Mouse (Mus musculus) frontal cortex, postnatal 25 days (tissue): ENCODE results near the gene Ank3.
A peak's percentile ranks its signal among the peaks of the same experiment; 100 is the strongest.

Experiments
- DNase-seq, 2 experiments: peaks; one replicate each; pipeline ENCODE4 v3.0.0; 2022; ENCODE audit warnings: low spot score in 2 of 2

Gene Ank3

DNA sequence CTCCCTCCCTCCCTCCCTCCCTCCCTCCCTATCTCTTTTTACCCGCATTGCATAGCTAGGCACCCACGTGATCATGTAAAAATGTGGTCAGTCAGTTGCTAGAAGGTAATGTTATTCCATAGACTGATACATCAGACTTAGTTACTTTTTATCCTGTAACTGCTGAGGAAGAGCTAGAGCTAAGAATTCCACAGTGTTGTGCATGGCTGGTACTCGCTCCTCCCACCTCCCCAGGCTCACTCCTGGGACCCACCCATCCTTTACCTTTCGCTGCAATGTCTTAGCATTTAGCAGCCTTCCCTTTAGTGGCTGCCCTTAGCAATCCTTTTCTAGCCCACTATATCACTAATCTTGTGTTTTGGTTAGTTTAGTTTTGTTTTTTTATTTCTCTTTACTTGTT lies 569.4 kb downstream of the Ank3 start:
- DNase-seq: no peak

DNA sequence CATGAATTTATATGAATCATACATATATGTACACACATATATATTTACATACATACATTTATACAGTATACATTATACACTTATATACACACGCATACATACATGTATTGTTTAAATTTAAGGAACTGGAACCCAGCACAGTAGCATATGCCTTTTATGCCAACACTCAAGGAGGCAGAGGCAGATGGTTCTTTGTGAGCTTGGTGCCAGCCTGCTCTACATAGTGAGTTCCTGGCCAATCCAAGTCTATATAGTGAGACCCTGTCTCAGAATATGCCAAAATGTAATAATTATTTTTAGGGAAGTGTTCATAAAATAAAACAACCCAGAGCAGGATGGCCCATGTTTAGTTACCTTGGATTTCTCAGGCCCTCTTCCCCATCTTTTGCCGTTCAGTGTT lies 581.1 kb downstream of the Ank3 start:
- DNase-seq: no peak

DNA sequence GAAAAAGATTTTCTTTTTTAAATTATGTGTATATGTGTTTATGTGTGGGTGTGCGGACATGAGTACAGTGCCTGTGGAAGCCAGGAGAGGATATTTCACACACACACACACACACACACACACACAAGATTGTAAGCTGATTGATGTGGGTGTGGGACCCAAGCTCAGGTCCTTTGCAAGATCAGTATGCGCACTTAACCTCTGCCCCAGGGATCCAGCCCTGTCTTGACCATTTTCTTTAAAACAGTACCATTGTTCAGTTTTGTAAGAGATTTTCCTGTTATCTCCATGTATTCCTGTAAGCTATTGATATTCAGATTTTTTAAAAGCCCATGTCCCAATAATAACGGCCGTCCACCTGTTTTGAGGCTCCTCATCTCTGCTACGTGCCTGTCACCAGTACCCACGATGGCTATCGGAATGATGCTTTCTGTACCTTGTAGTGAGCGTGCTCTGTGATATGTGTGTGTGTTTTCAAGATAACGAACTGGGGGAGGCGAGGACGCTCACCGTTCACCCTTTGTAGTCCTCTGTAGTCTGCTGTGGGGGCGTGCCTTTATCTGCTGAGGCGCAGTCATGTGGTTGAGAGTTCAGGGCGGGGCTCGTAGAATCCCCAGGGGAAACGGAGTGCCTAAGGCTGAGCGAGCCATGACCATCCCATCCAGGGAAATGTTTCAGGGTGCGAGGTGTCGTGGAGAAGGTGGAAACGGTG lies 583.0 kb downstream of the Ank3 start:
- no peak for DNase-seq

DNA sequence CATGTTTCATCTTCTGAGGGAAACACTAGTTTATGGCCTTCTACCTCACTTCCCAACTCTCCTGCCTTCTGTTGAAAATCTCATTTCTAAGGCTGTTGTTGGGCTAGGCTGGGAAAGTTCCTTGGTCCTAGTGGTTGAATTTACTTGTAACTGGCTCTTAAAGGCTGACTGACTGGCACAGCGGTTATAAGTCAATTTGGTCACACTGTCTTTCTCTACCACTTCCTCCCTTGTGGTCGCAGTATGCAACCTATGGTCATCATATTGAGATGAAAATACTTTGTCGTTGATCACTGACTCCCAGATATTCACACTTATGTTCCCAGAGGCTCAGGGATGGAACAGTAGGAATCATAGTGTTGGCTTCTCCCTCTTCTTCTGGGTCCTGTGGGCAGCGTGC lies 584.1 kb downstream of the Ank3 start:
- no peak for DNase-seq

DNA sequence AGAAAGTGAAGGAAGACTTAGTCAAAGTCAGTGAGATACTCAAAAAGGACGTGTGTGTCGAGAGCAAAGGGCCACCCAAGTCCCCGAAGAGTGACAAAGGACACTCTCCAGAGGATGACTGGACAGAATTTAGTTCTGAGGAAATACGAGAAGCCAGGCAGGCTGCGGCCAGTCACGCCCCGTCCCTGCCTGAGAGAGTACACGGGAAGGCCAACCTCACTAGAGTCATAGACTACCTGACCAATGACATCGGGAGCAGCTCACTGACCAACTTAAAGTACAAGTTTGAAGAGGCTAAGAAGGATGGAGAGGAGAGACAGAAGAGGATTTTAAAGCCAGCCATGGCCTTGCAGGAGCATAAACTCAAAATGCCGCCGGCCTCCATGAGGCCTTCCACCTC lies 588.9 kb downstream of the Ank3 start:
- no peak for DNase-seq

DNA sequence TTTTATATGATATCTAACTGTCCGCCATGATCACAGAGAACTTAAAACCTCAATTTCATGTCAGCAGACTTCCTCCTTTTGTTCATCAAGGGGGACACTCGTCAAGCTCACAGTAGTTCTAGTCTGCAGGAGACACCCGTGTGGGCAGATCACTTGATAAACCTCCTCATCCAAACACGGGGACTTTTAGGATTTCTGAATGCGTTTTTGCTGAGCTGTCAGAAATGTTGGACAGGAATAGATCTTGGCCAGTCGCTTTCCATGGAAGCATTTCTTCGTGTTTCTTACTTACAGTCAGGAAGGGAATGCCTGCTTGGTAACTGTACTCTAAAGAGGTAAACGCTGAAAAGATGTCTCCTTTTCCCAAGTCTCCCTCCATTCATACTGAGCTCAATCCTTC lies 598.5 kb downstream of the Ank3 start:
- no peak for DNase-seq

DNA sequence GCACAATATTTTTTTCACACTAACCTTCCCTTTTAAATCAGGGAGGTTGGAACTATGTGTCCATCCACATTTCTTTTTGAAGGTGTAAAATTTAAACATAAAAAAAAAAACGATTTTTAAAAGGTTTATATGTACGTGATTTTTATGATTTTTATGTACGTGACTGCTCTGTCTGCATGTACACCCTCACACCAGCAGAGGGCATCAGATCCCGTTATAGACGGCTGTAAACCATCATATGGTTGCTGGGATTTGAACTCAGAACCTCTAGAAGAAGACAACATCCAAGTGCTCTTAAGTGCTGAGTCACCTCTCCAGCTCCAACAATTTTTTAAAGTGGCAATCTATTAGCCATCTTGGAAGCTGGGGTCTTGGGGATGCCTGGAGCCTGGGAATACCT lies 605.5 kb downstream of the Ank3 start:
- DNase-seq: no peak

DNA sequence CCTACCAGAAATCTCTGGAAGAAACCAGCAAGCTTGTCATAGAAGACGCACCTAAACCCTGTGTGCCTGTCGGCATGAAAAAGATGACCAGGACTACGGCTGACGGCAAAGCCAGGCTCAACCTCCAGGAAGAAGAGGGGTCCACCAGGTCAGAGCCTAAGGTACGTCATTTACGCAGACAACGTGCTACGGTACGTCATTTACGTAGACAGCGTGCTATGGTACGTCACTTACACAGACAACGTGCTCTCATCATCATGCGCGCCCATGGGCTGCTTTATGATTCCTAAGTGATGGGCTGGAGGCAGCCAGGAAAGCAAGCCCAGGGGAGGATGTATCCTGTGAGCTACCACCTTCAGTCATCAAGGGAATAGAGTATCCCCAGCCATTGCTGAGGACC lies 606.3 kb downstream of the Ank3 start:
- DNase-seq: no peak

DNA sequence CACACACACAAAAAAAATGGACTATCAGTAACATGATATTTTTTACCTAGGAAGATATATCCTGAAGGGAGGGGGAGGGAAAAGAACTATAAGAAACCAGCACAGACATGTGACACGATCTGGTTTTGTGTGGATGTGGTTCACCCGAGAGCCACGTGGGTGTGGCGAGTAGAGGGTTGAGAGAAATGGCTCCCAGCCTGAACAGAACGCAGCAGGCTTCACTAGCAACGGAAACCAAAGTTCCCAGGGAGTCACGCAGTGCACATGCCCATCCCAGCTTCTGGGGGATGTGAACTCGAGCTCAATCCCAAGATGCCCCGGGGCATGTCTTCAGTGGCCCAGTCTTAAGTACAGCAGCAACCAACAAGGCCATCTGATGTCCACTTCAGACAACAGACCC lies 607.8 kb downstream of the Ank3 start:
- DNase-seq: no peak

DNA sequence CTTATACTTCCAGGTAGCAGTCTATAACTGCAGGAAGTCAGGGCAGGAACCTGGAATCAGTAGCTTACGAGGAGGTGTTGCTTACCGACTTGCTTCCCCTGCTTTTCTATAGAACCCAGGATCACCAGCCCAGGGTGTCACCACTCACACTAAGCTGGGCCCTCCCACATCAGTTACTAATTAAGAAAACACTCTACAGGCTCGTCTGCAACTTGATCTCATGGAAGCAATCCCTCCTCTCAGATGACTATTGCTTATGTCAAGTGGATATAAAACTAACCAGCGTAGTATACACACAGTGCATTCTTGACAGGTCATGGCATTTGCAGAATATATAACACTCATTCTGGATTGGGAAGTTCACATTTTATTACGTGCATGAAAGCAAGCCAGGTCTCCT lies 613.2 kb downstream of the Ank3 start:
- DNase-seq: no peak

DNA sequence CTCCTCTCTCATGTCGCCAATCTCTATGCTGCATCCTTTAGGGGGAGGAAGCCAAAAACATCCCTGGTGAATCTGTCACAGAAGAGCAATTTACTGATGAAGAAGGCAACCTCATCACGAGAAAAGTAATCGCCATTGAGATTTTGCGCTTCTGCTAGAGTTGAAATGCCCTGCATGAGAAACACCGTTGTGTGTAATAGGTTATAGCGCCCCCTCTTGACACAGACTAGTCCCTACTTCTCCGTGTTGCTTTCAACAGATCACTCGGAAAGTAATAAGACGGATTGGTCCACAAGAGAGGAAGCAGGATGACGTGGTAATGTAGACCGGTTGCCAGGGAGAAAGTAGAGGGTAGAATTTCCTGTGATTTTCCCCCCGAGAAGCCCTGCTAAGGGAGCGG lies 615.4 kb downstream of the Ank3 start:
- DNase-seq: no peak

DNA sequence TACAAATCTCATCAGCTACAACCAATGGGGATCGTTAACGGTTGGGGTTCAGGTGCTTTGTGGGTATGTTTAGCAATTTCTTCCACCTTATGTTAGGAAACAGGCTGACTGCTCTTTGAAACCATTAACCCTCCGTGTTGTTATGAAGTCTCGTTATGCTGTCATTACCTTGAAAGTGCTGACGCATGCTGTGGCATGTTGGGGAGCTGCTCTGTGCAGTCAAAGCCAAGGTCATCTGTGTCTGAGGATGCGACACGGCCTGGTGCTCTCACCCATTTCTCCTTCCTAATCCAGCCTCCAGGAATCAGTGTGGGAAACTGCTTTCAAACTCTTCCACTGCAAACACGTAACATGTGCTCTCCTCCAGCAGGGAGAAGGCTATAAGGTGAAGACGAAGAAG lies 616.6 kb downstream of the Ank3 start:
- no peak for DNase-seq

DNA sequence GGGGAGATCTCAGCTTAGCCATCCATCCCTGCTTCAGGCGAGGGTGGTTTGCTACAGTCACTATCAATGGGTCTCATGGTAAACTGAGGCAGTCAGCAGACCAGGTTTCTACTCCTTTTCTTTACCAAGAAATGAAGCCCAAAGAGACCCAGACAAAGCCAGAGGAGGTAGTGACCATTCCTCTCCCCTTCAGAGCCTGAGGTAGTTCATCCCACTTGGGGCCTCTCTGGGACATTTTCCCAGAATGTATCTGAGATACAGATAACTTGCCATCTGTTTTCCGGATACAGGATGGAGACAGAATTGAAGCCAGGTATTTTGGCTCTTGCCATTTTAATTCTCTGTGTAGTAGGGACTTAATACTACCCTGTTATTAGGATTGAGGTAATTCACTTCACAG lies 620.1 kb downstream of the Ank3 start:
- DNase-seq: no peak

DNA sequence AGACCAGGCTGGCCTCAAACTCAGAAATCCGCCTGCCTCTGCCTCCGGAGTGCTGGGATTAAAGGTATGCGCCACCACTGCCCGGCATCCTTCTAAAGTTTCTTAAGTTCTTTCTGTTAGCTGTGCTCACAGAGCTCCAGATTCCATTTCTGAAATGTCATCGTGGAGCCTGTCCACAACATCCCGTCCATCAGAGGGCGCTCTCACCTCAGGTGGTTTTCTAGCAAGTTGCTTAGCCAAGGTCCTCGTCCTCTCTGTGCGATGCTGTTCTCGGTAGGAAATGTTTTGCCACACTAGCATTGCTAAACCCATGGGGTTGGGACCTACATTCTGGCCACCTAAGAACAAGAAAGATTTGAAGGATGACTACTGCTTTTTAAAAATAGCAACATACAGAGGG lies 623.1 kb downstream of the Ank3 start:
- peak; percentile 47 to 60 for DNase-seq

DNA sequence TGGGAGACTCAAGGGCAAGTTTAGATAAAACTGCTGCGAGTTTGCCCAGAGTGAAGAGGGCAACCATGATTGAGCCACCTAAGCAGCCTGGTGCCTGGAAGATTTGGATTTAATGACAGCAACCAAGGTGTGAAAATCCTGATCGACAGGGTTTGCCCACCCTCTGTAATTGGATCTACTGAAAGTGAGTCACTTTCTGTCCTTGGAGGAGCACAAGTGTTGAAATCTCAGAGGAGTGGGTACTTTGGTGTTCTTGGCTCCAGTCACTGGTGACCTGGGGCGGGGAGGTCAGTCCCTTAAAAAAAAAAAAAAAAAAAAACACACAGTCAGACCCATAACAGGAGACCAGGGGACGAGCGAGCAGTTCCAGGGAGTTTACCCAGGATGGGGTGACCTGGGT lies 624.0 kb downstream of the Ank3 start:
- DNase-seq: no peak

DNA sequence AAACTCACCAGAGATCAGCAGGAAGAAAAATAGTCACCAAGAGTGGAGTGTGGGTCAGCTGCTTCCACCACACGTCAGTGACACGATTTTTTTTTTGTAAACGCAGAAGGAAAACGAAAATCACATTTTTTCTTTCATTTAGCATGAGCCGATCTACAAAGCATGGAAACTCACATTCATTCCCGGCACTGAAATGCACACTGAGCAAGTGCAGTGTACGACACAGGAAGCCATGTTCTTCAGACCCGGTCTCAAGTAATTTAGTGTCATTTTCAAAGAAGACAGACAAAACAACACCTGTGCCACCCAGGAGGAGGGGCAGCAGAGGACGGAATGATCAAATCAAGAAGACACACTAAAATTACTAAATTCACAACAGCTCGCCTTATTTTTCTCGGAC lies 625.3 kb downstream of the Ank3 start:
- no peak for DNase-seq

DNA sequence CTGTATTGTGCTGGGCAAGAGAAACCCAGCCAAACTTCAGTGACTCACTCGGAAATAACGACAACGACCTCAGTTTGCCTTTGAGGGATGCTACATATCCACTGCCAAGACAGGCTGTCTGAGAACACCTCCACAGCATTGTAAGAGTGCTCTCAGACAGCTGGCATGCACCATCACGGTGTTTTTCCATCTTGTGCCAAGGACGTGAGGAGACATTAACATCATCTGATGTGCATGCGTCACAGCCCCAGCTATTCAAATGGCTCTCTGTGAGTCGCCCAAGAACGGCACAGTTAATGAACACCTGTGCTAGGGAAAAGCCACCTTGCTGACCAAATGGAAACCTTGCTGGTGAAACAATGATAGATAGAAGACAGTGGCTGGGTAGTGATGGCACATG lies 633.4 kb downstream of the Ank3 start:
- no peak for DNase-seq

DNA sequence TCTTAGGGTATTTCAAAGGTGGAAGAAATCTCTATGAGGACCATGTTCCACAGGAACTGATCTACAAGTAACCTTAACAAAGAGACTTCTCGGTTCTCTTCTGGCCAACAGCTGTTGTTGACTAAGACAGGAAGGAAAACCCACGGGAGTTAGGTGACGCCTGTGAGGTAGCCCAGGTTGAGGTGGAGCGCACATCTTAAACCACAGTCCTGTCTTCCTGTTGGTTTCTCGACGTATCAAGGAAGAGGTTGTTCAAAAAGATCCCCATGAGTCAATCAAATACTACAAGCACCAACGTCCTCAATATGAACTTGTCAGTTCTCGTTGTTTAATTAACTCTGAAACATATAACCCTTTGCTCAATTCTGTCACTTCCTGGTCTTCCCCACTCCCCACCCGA lies 634.4 kb downstream of the Ank3 start:
- no peak for DNase-seq

DNA sequence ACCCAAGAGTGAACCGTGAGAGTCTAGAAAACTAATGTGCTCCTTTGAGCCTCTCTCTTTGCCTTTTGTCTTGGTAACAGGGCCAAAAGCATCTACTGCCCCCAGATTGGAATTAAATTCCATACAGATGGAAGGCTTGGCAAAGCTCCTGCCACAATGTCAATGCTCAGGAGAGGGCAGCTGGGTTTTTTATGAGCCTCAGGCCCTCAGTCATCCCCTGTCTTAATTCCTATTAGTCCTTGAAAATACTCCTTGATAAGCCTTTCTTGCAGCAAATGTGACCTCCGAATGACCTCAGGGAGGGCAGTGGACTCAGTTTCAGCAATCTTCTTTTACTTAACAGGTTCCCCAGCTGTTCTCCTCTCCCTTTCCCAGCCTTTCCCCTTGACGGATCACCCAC lies 635.3 kb downstream of the Ank3 start:
- no peak for DNase-seq

DNA sequence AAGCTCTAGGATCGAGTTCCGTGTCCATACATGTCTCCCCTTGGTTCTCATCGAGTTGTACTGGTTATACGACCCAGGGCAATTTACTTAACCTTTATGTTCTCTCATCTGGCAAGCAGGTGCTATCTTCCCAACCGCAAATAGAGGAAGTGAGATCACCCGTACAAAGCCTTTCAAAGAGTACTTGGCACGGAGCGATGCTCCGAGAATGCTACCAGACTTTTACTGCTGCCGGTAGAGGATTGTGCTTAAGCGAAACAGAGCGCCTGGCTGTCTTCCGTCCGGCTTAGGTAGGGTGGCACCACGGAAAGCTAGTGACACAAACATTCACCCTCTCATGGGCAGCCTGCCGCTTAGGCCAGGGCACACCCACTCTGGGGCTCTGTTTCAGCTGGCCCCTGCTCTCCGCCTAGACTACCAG lies 641.3 kb downstream of the Ank3 start:
- no peak for DNase-seq

DNA sequence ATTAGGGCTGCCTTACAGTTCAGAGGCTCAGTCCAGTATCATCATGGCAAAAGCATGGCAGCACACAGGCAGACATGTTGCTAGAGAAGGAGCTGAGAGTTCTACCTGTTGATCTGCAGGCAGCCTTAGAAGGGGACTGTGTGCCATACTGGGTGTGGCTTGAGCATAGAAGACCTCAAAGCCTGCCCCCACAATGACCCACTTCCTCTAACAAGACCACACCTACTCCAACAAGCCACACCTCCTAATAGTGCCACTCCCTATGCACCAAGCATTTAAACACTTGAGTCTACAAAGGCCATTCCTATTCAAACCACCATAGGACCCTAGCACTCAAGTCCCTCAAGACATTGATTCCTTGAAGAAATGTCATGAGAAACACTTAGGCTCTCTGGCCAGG lies 643.0 kb downstream of the Ank3 start:
- DNase-seq: no peak

DNA sequence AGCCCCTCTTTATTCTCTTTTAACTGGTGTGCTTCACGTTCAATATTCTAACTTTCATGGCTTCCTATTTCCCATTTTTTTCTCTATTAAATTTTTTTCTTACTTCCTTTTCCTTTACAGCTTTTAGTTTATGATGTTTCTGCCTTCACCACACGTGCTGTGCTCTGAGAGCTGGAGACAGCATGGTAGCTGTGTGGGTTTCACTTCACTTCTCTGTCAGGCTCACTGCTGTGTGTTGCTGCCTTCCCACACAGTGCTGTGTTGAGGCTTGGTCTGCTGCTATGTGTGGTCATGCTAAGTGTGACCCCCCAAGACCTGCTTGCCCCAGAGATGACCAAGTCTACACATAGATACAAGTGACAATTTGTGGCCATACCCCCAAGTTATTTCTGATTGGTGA lies 647.1 kb downstream of the Ank3 start:
- no peak for DNase-seq

DNA sequence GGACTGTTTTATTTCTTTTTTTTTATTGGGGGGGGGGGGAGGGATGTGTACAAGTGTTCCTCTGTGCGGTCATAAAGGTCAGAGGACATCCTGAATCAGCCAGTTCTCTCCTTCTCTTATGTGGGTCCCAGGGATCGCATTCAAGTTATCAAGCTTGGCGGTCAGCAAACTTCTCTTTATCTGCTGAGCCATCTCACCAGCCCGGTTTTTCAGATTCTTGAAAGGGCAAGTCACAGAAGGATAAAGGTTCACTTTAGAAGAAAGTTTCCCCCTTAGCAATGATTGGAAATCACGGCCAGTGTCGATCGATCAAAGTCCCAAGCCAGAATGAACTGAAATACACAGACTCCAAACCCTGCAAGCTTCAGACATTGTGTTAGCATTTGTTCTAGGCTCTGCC lies 651.2 kb downstream of the Ank3 start:
- DNase-seq: no peak

DNA sequence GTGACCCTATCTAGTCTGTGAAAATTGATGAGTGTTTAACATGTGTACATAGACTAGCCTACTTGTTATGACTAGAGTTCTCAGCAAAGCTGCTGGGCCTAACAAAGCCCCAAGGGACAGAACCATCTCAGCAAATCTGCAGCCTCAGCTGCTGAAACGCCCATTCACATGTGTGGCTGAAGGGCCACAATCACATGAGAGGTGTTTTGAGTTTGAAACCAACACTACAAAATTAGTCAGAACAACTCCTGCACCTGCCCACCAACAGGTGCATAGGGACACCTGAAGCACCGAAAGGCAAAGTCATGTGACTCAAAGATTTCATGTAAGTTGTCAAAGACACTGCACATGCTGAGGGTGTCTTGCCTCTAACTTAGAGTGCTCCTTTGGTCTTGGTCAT lies 656.7 kb downstream of the Ank3 start:
- no peak for DNase-seq

DNA sequence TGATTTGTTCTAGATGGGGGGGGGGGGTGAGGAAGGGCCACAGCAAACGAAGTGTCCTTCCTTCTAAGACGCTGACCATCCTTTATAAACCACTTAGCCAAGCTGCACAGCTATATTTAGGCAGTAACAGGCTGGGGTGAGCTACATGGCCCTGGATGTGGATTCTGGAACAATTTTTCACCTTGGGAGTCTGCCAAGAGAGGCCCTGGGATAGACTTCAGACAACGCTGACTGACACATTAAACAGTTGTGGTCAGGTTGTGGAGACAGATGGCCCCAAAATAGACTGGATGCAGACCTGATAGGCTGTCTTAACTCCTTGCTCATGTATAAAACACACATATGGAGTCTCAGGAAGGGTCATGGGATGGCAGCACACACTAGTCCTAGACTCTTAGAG lies 658.5 kb downstream of the Ank3 start:
- DNase-seq: no peak
